Mouse (Mus musculus) splenic B cell, adult 2 months (primary cell): ENCODE data around the gene Vsig10l.
A peak's percentile ranks its signal among the peaks of the same experiment; 100 is the strongest.

Experiments used
- DNase-seq: peaks from one replicate; pipeline ENCODE4 v3.0.0-alpha.2; 2011; ENCODE audit warnings: low read depth, low spot score
- H3K27me3 ChIP-seq: 2 replicates; pipeline ENCODE4 v1.6.1; 2012; ENCODE audit warnings: mild to moderate bottlenecking, low read length, moderate library complexity, mixed read lengths; ENCODE audit not compliant: control insufficient read depth, poor library complexity, insufficient read depth, severe bottlenecking
- H3K36me3 ChIP-seq: 2 replicates; pipeline ENCODE4 v1.6.1; 2012; ENCODE audit warnings: mild to moderate bottlenecking, low read length, moderate library complexity, mixed read lengths; ENCODE audit not compliant: control insufficient read depth, poor library complexity, insufficient read depth, severe bottlenecking

Vsig10l gene

GRCm38 (mm10) chr7:43462851-43463250 lies at the start of gene Vsig10l:
TSS of gene Vsig10l (plus strand) at chr7:43463151.
- Histone ChIP-seq H3K36me3 (no peaks in the 10 kb centered on the region), H3K27me3 (no peaks in the 10 kb centered on the region)

GRCm38 (mm10) chr7:43417298-43417697 lies 45.7 kb upstream of the Vsig10l start:
- Histone ChIP-seq H3K36me3 (peaks cover 12% of the 10 kb centered on the region), H3K27me3 (no peaks in the 10 kb centered on the region)
- no peak for DNase-seq

More at GRCm38 (mm10) chr7:43462851-43463250, at the start of gene Vsig10l:
- no peak for DNase-seq

- DNase-seq: peak; percentile 85
- Histone ChIP-seq H3K36me3 (peaks cover 4% of the 10 kb centered on the region; the same call in 1 of the 2 replicates), H3K27me3 (no peaks in the 10 kb centered on the region)
Measured at GRCm38 (mm10) chr7:43422995-43423617, 39.8 kb upstream of the Vsig10l start.

- Histone ChIP-seq H3K36me3 (peaks cover 4% of the 10 kb centered on the region; the same call in 1 of the 2 replicates), H3K27me3 (no peaks in the 10 kb centered on the region)
- no peak for DNase-seq
Measured at GRCm38 (mm10) chr7:43423991-43424625, 38.8 kb upstream of the Vsig10l start.

- Histone ChIP-seq H3K27me3 (no peaks in the 10 kb centered on the region), H3K36me3 (no peaks in the 10 kb centered on the region)
- no peak for DNase-seq
Measured at GRCm38 (mm10) chr7:43427406-43427805, 35.5 kb upstream of the Vsig10l start, which contains the start of gene Lim2. TSS of gene Lim2 (plus strand) at chr7:43427670.

GRCm38 (mm10) chr7:43429500-43429899 lies 33.5 kb upstream of the Vsig10l start:
- no peaks in the 10 kb centered on the region for H3K27me3 ChIP-seq
- H3K36me3 ChIP-seq: no peaks in the 10 kb centered on the region
- no peak for DNase-seq

GRCm38 (mm10) chr7:43432891-43433290 lies 30.1 kb upstream of the Vsig10l start:
- H3K36me3 ChIP-seq: no peaks in the 10 kb centered on the region
- no peaks in the 10 kb centered on the region for H3K27me3 ChIP-seq
- DNase-seq: no peak

- no peak for DNase-seq
- Histone ChIP-seq H3K36me3 (no peaks in the 10 kb centered on the region), H3K27me3 (no peaks in the 10 kb centered on the region)
Measured at GRCm38 (mm10) chr7:43434676-43435075, 28.3 kb upstream of the Vsig10l start.

GRCm38 (mm10) chr7:43436341-43437255 lies 26.4 kb upstream of the Vsig10l start, which contains the start of gene Nkg7:
TSS of gene Nkg7 (plus strand) at chr7:43437073.
- DNase-seq: no peak
- Histone ChIP-seq H3K27me3 (no peaks in the 10 kb centered on the region), H3K36me3 (no peaks in the 10 kb centered on the region)

GRCm38 (mm10) chr7:43438611-43439010 lies 24.3 kb upstream of the Vsig10l start:
- Histone ChIP-seq H3K27me3 (no peaks in the 10 kb centered on the region), H3K36me3 (no peaks in the 10 kb centered on the region)
- DNase-seq: no peak

GRCm38 (mm10) chr7:43440482-43440881 lies 22.5 kb upstream of the Vsig10l start, which contains the start of gene Cldnd2:
TSS of gene Cldnd2 (plus strand) at chr7:43440782.
- DNase-seq: no peak
- no peaks in the 10 kb centered on the region for H3K36me3 ChIP-seq
- no peaks in the 10 kb centered on the region for H3K27me3 ChIP-seq

GRCm38 (mm10) chr7:43441071-43441470 lies 21.9 kb upstream of the Vsig10l start:
- no peak for DNase-seq
- Histone ChIP-seq H3K36me3 (no peaks in the 10 kb centered on the region), H3K27me3 (no peaks in the 10 kb centered on the region)

GRCm38 (mm10) chr7:43442684-43443083 lies 20.3 kb upstream of the Vsig10l start:
- H3K36me3 ChIP-seq: no peaks in the 10 kb centered on the region
- no peak for DNase-seq
- H3K27me3 ChIP-seq: no peaks in the 10 kb centered on the region

GRCm38 (mm10) chr7:43443126-43443916 lies 19.6 kb upstream of the Vsig10l start:
- Histone ChIP-seq H3K36me3 (no peaks in the 10 kb centered on the region), H3K27me3 (no peaks in the 10 kb centered on the region)
- peak; percentile 72 for DNase-seq
